Mouse (Mus musculus) kidney, adult 2 months (tissue): ENCODE results near the gene Kiss1. TPM values are rescaled to one million over a fixed set of nuclear protein-coding genes. Genes with fewer than 3 reads are reported as not detected.

Source experiments
- DNase-seq: peaks from one replicate; pipeline ENCODE4 v3.0.0; 2021
- H3K27ac ChIP-seq: fragments of 200-500 bp; 2 replicates; pipeline ENCODE4 v1.5.1; 2012; ENCODE audit warnings: low read depth, low read length, control low read depth, inconsistent platforms; ENCODE audit not compliant: insufficient read depth
- H3K27me3 ChIP-seq: fragments of 200-500 bp; replicated peaks from 2 replicates; pipeline ENCODE4 v1.6.1; 2012; ENCODE audit warnings: mild to moderate bottlenecking, moderate library complexity, low read length, inconsistent platforms; ENCODE audit not compliant: control insufficient read depth, insufficient read depth
- H3K36me3 ChIP-seq: fragments of 200-500 bp; 2 replicates; pipeline ENCODE4 v1.6.1; 2012; ENCODE audit warnings: mild to moderate bottlenecking, moderate library complexity, low read length, inconsistent platforms; ENCODE audit not compliant: control insufficient read depth, insufficient read depth
- H3K4me1 ChIP-seq: fragments of 200-500 bp; 2 replicates; pipeline ENCODE4 v1.6.1; 2011; ENCODE audit warnings: low read length; ENCODE audit not compliant: control insufficient read depth, insufficient read depth
- H3K4me3 ChIP-seq: fragments of 200-500 bp; 2 replicates; pipeline ENCODE4 v1.5.1; 2011; ENCODE audit warnings: mild to moderate bottlenecking, low read depth, low read length, control low read depth; ENCODE audit not compliant: insufficient read depth
- CTCF ChIP-seq: fragments of 200-500 bp; conservative IDR thresholded peaks from 2 replicates; pipeline ENCODE4 v1.5.1; 2011; ENCODE audit warnings: low read depth, mild to moderate bottlenecking, control low read depth, low read length, moderate library complexity, mixed read lengths; ENCODE audit not compliant: insufficient read depth, insufficient read length
- POLR2A ChIP-seq: fragments of 200-500 bp; IDR thresholded peaks from one replicate; pipeline ENCODE4 v1.6.1; 2011; ENCODE audit warnings: low read depth, low read length, control low read depth
- WGBS: fragments of 180-500 bp; shearing (Covaris S2); methylation state at CpG from one replicate; pipeline ENCODE4 v1.1.7; 2018; 5-methylcytosine and 5-hydroxymethylcytosine counted together
- polyA plus RNA-seq: library from polyadenylated mRNA; depleted of rRNA; stranded (reverse); fragments of >200 nt; gene quantifications from 2 replicates; pipeline ENCODE4 v1.2.3, GENCODE M21; 2012

Kiss1 gene
- polyA plus RNA-seq, 1 experiment, result not detected

DNA sequence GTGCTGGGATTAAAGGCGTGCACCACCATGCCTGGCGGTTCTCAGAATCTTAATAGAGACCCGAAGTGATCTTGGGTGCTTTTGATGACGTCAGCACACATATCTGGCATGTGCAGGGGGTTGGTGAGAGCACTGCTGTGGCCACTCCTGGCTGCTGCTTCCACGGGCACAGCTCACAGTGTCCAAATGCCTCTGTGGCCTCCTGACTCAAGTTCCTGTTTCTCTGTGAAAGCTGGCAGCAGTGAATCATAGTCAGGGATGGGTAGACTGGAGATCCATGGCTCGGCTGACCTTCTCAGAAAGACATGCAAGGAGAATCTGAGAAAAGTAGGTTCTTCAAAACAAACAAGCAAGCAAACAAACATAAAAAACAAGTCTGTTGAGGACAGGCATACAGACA, 5.9 kb upstream of the Kiss1 start:
- no peak for DNase-seq
- H3K4me3 ChIP-seq, result no peak overlapping the region
- WGBS, result 69% methylated on average over 6 of the region's 6 CpGs
- peaks cover 4% of the 10 kb centered on the region; the same call in 1 of the 2 replicates for H3K4me1 ChIP-seq
- TF ChIP-seq POLR2A, result no peak
- TF ChIP-seq CTCF, result no peak
- no peaks in the 10 kb centered on the region for H3K36me3 ChIP-seq
- no peaks in the 10 kb centered on the region for H3K27me3 ChIP-seq
- H3K27ac ChIP-seq, result no peak overlapping the region

GRCm38 (mm10) chr1:133316577-133316976, 5.1 kb upstream of the Kiss1 start:
- Histone ChIP-seq H3K4me1 (0 out of 2 replicates have a peak, but pooled peaks cover 3% of the 10 kb centered on the region), H3K27me3 (no peaks in the 10 kb centered on the region), H3K36me3 (no peaks in the 10 kb centered on the region), H3K27ac (no peak overlapping the region), H3K4me3 (no peak overlapping the region)
- TF ChIP-seq POLR2A (no peak), CTCF (no peak; the same call in 1 of the 2 replicates)
- DNase-seq, result no peak
- 88% methylated on average over 4 of the region's 4 CpGs for WGBS

GRCm38 (mm10) chr1:133317149-133317548, 4.5 kb upstream of the Kiss1 start:
- DNase-seq, result no peak

DNA sequence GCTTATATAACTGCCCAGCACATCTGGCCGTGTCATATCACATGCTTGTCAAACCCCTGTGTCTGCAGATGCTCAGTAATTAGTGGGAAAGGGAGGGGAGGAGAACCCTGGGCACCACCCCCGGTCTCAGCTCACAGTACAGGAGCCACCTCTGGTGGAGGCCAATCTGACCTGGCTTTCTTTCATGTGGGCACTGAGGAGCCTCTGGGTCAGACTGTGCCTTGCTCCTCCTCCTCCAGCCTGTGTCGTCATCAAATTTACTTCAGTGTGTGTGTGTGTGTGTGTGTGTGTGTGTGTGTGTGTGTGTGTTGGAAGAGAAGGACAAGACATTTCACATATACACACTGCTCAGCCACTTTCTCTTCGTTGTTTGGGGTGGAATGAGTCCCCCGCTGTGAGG, 1.7 kb downstream of the Kiss1 start:
- Histone ChIP-seq H3K27me3 (no peaks in the 10 kb centered on the region), H3K36me3 (no peaks in the 10 kb centered on the region), H3K4me3 (no peak overlapping the region), H3K27ac (no peak overlapping the region), H3K4me1 (no peaks in the 10 kb centered on the region)
- no peak for DNase-seq
- TF ChIP-seq POLR2A, result no peak
- no peak for TF ChIP-seq CTCF
- WGBS, result 36% methylated on average over 5 of the region's 5 CpGs

More at GRCm38 (mm10) chr1:133317149-133317548, 4.5 kb upstream of the Kiss1 start:
- no peak overlapping the region for H3K27ac ChIP-seq
- WGBS, result 77% methylated on average over 1 of the region's 1 CpGs
- H3K36me3 ChIP-seq, result no peaks in the 10 kb centered on the region
- H3K27me3 ChIP-seq, result no peaks in the 10 kb centered on the region
- H3K4me3 ChIP-seq, result no peak overlapping the region
- no peaks in the 10 kb centered on the region for H3K4me1 ChIP-seq
- TF ChIP-seq POLR2A, result no peak
- peak; percentile 48 for TF ChIP-seq CTCF

- no peaks in the 10 kb centered on the region for H3K4me1 ChIP-seq
- 73% methylated on average over 8 of the region's 8 CpGs for WGBS
- no peak overlapping the region for H3K4me3 ChIP-seq
- no peak overlapping the region for H3K27ac ChIP-seq
- TF ChIP-seq CTCF (no peak), POLR2A (no peak)
- no peaks in the 10 kb centered on the region for H3K27me3 ChIP-seq
- no peak for DNase-seq
- H3K36me3 ChIP-seq, result no peaks in the 10 kb centered on the region
Measured at GRCm38 (mm10) chr1:133325951-133326350, 4.3 kb downstream of the Kiss1 start.

GRCm38 (mm10) chr1:133327094-133327493, 5.4 kb downstream of the Kiss1 start:
- H3K4me1 ChIP-seq, result no peaks in the 10 kb centered on the region
- 65% methylated on average over 5 of the region's 5 CpGs for WGBS
- TF ChIP-seq POLR2A (no peak), CTCF (no peak)
- DNase-seq, result no peak
- H3K36me3 ChIP-seq, result no peaks in the 10 kb centered on the region
- no peaks in the 10 kb centered on the region for H3K27me3 ChIP-seq
- H3K4me3 ChIP-seq, result no peak overlapping the region
- H3K27ac ChIP-seq, result no peak overlapping the region

- no peak overlapping the region for H3K4me3 ChIP-seq
- WGBS, result 91% methylated on average over 6 of the region's 6 CpGs
- no peaks in the 10 kb centered on the region for H3K36me3 ChIP-seq
- no peaks in the 10 kb centered on the region for H3K27me3 ChIP-seq
- no peak overlapping the region for H3K27ac ChIP-seq
- TF ChIP-seq CTCF, result no peak
- no peak for TF ChIP-seq POLR2A
- DNase-seq, result no peak
- no peaks in the 10 kb centered on the region for H3K4me1 ChIP-seq
Measured at GRCm38 (mm10) chr1:133328299-133328795, 6.7 kb downstream of the Kiss1 start.
